Mouse (Mus musculus) liver, embryonic 16.5 days (tissue): Measurements from ENCODE around the gene Faah. TPM values are rescaled to one million over a fixed set of nuclear protein-coding genes. Genes with fewer than 3 reads are reported as not detected.

Experiments used
- ATAC-seq: fragments of 200-750 bp; cut with Nextera tagmentation; 2 replicates; pipeline ENCODE4 v1.8.0; 2017; ENCODE audit warnings: low read depth, mild to moderate bottlenecking, moderate number of reproducible peaks, moderate library complexity
- H3K27ac ChIP-seq: fragments of 300-500 bp; sonication (generic); 2 replicates; pipeline ENCODE4 v1.5.1; 2014; ENCODE audit warnings: mild to moderate bottlenecking, low read length
- H3K27me3 ChIP-seq: fragments of 300-500 bp; sonication (generic); 2 replicates; pipeline ENCODE4 v1.6.1; 2014; ENCODE audit warnings: low read depth, low read length, mixed read lengths; ENCODE audit not compliant: control insufficient read depth, insufficient read depth
- H3K36me3 ChIP-seq: fragments of 300-500 bp; sonication (generic); 2 replicates; pipeline ENCODE4 v1.6.1; 2014; ENCODE audit warnings: mild to moderate bottlenecking; ENCODE audit not compliant: control insufficient read depth, insufficient read depth
- H3K4me1 ChIP-seq: fragments of 300-500 bp; sonication (generic); 2 replicates; pipeline ENCODE4 v1.6.1; 2014; ENCODE audit warnings: low read depth, low read length, mixed read lengths; ENCODE audit not compliant: control insufficient read depth
- H3K4me2 ChIP-seq: fragments of 300-500 bp; sonication (generic); 2 replicates; pipeline ENCODE4 v1.6.1; 2014; ENCODE audit warnings: low read depth, low read length, mixed read lengths
- H3K4me3 ChIP-seq: fragments of 300-500 bp; sonication (generic); 2 replicates; pipeline ENCODE4 v1.5.1; 2014; ENCODE audit warnings: low read depth, mild to moderate bottlenecking, low read length
- H3K9ac ChIP-seq: fragments of 300-500 bp; sonication (generic); 2 replicates; pipeline ENCODE4 v1.6.1; 2014; ENCODE audit warnings: low read depth, low read length
- H3K9me3 ChIP-seq: fragments of 300-500 bp; sonication (generic); replicated peaks from 2 replicates; pipeline ENCODE4 v1.6.1; 2016; ENCODE audit warnings: low read length; ENCODE audit not compliant: control insufficient read depth
- WGBS: fragments of 180-500 bp; shearing (Covaris S2); extraction: QIAGEN DNeasy Blood & Tissue Kit; methylation state at CpG from one replicate; pipeline ENCODE4 v1.1.7; 2014; ENCODE audit not compliant: insufficient replicate concordance; 5-methylcytosine and 5-hydroxymethylcytosine counted together
- polyA plus RNA-seq: library from polyadenylated mRNA; unstranded; fragments of >200 nt; fragmentation: Nextera tagmentation; extraction: Ambion mirVana; gene quantifications from 2 replicates; pipeline ENCODE4 v1.2.1, GENCODE M21; 2015

Faah gene
- polyA plus RNA-seq, 1 experiment from 2014 or later = 14.5 TPM

DNA sequence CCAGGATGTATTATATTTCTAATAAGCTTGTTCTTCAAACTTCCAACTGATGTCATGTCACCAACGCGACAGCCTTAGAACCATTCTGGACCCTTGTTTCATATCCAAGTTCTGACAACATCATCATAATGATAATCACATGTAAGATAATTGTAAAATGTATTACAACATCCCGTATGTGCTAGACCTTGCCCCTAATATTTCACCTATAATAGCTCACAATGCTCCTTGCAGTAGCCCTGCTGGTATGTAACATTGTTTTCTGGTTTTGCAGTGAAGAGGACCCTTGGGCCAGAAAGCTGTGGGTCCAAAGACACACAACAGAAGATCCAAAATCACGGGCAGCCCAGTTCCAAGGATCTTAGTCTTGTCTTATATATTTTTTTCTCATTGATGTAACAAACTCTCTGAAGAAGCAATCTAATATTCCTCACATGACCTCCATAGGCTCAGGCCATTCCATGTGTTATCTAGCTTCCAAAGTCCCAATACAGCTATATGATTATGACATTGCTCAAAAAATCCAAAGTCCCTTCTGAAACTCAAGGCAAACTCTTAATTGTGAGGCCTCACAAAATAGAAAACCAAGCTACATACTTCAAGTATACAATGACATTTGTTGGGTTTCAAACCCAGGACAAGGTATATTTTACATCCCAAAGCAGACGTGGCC, 29.7 kb downstream of the Faah start:
- Histone ChIP-seq H3K4me1 (no peaks in the 10 kb centered on the region; the same call in 1 of the 2 replicates), H3K4me2 (no peak overlapping the region), H3K9me3 (no peaks in the 10 kb centered on the region), H3K27ac (no peak overlapping the region), H3K36me3 (no peaks in the 10 kb centered on the region), H3K4me3 (no peak overlapping the region), H3K27me3 (peaks cover 7% of the 10 kb centered on the region; the same call in 1 of the 2 replicates), H3K9ac (no peak overlapping the region)
- WGBS = 58% methylated on average over 5 of the region's 5 CpGs
- no peak for ATAC-seq

DNA sequence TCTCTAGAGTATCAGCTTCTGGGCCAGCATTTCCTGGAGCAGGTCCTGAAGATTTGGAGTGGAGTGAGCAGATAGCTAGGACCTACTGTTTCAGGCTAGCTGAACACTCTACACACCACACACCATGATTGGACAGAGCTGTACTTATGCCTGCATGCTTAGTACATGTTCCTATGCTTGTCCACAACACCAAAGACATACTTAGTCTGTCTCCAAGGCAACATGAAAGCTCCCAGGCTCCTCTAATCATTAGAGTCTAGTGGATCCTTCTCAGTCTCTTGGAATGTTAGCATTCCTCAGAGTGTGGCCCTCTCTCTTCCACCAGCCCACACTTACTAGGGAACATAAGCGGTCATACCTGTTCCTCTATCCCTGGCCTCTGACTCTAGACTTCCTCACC, 30.3 kb downstream of the Faah start:
- Histone ChIP-seq H3K4me1 (no peaks in the 10 kb centered on the region; the same call in 1 of the 2 replicates), H3K4me3 (no peak overlapping the region), H3K27me3 (peaks cover 7% of the 10 kb centered on the region; the same call in 1 of the 2 replicates), H3K9ac (no peak overlapping the region), H3K27ac (no peak overlapping the region), H3K9me3 (no peaks in the 10 kb centered on the region), H3K4me2 (no peak overlapping the region), H3K36me3 (no peaks in the 10 kb centered on the region)
- no peak for ATAC-seq
- 50% methylated on average over 1 of the region's 1 CpGs for WGBS

GRCm38 (mm10) chr4:115984967-115985366, 32.8 kb downstream of the Faah start:
- H3K4me2 ChIP-seq = no peak overlapping the region
- peaks cover 20% of the 10 kb centered on the region for H3K27me3 ChIP-seq
- no peaks in the 10 kb centered on the region for H3K36me3 ChIP-seq
- no peak for ATAC-seq
- H3K4me1 ChIP-seq = no peaks in the 10 kb centered on the region; the same call in 1 of the 2 replicates
- H3K27ac ChIP-seq = no peak overlapping the region
- no peaks in the 10 kb centered on the region for H3K9me3 ChIP-seq
- WGBS = 25% methylated on average over 8 of the region's 8 CpGs
- no peak overlapping the region for H3K4me3 ChIP-seq
- H3K9ac ChIP-seq = no peak overlapping the region

DNA sequence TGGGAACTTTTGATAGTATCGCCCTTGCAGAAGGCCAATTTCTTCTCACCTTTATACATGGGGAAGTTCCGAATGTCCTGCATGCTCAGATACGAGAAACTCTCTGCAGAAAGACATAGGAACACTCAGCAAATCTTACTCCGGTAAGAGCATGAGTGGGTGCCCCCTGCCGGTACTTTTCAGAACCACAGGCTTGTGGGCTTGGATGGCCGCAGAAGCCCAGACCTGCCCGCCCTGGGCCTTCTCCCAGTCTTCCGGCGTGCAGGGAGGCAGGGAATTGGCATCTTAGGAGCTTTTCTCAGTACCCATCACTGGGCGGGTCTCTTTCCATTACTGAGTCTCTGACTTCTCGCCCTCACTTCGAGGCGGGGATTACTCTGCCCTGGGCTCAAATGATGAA, 33.6 kb downstream of the Faah start:
- Histone ChIP-seq H3K9ac (no peak overlapping the region), H3K36me3 (no peaks in the 10 kb centered on the region), H3K4me3 (no peak overlapping the region), H3K4me2 (no peak overlapping the region), H3K9me3 (no peaks in the 10 kb centered on the region), H3K4me1 (no peaks in the 10 kb centered on the region; the same call in none of the 2 replicates), H3K27me3 (peaks cover 29% of the 10 kb centered on the region), H3K27ac (no peak overlapping the region)
- WGBS = 3% methylated on average over 13 of the region's 13 CpGs
- 0 out of 2 replicates have a peak, but pooled peaks have one; percentile 16 for ATAC-seq

DNA sequence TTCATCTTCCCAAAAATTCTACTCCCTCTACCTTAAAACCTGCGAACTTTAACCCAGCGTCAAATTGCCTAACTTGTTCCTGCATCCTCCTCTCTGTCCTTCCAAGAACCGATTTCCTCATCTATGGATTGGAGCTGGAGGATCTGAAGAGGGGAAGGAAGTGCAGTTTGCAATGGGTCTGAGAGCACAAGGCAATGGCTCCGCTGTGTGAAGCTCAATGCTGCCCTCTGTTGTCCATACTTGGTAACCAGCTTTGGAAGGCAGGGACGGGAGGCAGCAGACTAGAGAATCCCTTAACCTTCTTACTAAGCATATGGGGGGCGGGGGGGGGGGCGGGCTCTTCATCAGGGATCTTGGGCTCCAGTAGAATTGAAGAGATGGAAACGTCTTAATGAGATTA, 37.0 kb downstream of the Faah start:
- Histone ChIP-seq H3K36me3 (no peaks in the 10 kb centered on the region), H3K27me3 (peaks cover 53% of the 10 kb centered on the region), H3K4me2 (no peak overlapping the region), H3K9me3 (no peaks in the 10 kb centered on the region), H3K4me1 (no peaks in the 10 kb centered on the region; the same call in none of the 2 replicates), H3K9ac (no peak overlapping the region), H3K4me3 (no peak overlapping the region), H3K27ac (no peak overlapping the region)
- under 1% methylated on average over 7 of the region's 8 CpGs for WGBS
- ATAC-seq = no peak

GRCm38 (mm10) chr4:115979437-115979836, 38.3 kb downstream of the Faah start:
- no peaks in the 10 kb centered on the region; the same call in none of the 2 replicates for H3K4me1 ChIP-seq
- no peaks in the 10 kb centered on the region for H3K36me3 ChIP-seq
- H3K27me3 ChIP-seq = peaks cover 53% of the 10 kb centered on the region
- 0 out of 2 replicates have a peak overlapping the region, but pooled peaks have one; percentile 12 for H3K4me2 ChIP-seq
- 4% methylated on average over 38 of the region's 39 CpGs for WGBS
- H3K9me3 ChIP-seq = no peaks in the 10 kb centered on the region
- H3K27ac ChIP-seq = no peak overlapping the region
- no peak overlapping the region for H3K9ac ChIP-seq
- H3K4me3 ChIP-seq = no peak overlapping the region
- no peak for ATAC-seq

- H3K9me3 ChIP-seq = no peaks in the 10 kb centered on the region
- no peak overlapping the region for H3K4me2 ChIP-seq
- no peak overlapping the region for H3K9ac ChIP-seq
- peaks cover 51% of the 10 kb centered on the region for H3K27me3 ChIP-seq
- H3K27ac ChIP-seq = no peak overlapping the region
- ATAC-seq = no peak
- WGBS = 30% methylated on average over 4 of the region's 4 CpGs
- no peaks in the 10 kb centered on the region; the same call in 1 of the 2 replicates for H3K4me1 ChIP-seq
- H3K36me3 ChIP-seq = no peaks in the 10 kb centered on the region
- no peak overlapping the region for H3K4me3 ChIP-seq
These were observed 38.8 kb downstream of the Faah start for GRCm38 (mm10) chr4:115978911-115979310.

GRCm38 (mm10) chr4:115972543-115972942, 45.2 kb downstream of the Faah start:
- 57% methylated on average over 24 of the region's 24 CpGs for WGBS
- Histone ChIP-seq H3K9ac (no peak overlapping the region), H3K27me3 (peaks cover 26% of the 10 kb centered on the region), H3K4me1 (no peaks in the 10 kb centered on the region), H3K27ac (no peak overlapping the region), H3K9me3 (no peaks in the 10 kb centered on the region), H3K4me3 (no peak overlapping the region), H3K36me3 (no peaks in the 10 kb centered on the region), H3K4me2 (no peak overlapping the region)
- ATAC-seq = no peak

GRCm38 (mm10) chr4:115964446-115964845, 53.3 kb downstream of the Faah start:
- Histone ChIP-seq H3K36me3 (no peaks in the 10 kb centered on the region), H3K9me3 (no peaks in the 10 kb centered on the region), H3K4me3 (no peak overlapping the region), H3K4me1 (no peaks in the 10 kb centered on the region), H3K27me3 (peaks cover 75% of the 10 kb centered on the region), H3K9ac (no peak overlapping the region), H3K27ac (no peak overlapping the region), H3K4me2 (no peak overlapping the region)
- 6% methylated on average over 5 of the region's 5 CpGs for WGBS
- ATAC-seq = no peak
